Mouse (Mus musculus) liver, adult 2 months (tissue): Measurements from ENCODE around the gene Gm5136.

Source experiments
- CTCF ChIP-seq: fragments of 200-500 bp; IDR thresholded peaks from 2 replicates; pipeline ENCODE4 v1.5.1; 2011; ENCODE audit warnings: low read depth, low read length, control low read depth
- POLR2A ChIP-seq: fragments of 200-500 bp; IDR thresholded peaks from 2 replicates; pipeline ENCODE4 v1.6.1; 2011; ENCODE audit warnings: low read length, control low read depth; ENCODE audit not compliant: insufficient read depth; ENCODE audit errors: extremely low read depth

DNA sequence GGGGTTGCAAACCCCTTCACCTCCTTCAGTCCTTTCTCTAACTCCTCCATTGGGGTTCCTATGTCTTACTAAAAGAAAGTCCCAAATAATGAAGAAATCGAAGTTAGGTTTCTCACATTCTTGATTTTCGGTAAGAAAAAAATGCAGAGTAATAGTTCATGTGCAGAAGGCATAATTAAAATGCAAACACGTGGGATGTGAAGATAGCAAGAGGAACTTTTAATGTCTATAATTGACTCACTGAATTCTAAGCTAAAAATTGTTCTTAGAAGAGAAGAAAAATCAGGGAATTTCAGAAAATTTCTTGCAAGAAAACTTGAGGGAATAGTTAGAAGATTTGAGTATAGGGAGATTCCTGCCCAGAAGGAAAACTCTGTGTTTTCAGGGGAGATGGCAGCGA, 26.4 kb upstream of the Gm5136 start:
- TF ChIP-seq CTCF (no peak), POLR2A (no peak)
